Mouse (Mus musculus) liver, embryonic 16.5 days (tissue): Measurements from ENCODE around the gene Cxadr. TPM values are rescaled to one million over a fixed set of nuclear protein-coding genes. Genes with fewer than 3 reads are reported as not detected.
"Not testable (repeated sequence)": the region's sequence is repeated elsewhere in the genome, so short reads cannot be mapped to it uniquely, and the experiment has no call there.

ENCODE experiments used
- ATAC-seq: fragments of 200-750 bp; cut with Nextera tagmentation; 2 replicates; pipeline ENCODE4 v1.8.0; 2017; ENCODE audit warnings: low read depth, mild to moderate bottlenecking, moderate number of reproducible peaks, moderate library complexity
- H3K27ac ChIP-seq: fragments of 300-500 bp; sonication (generic); 2 replicates; pipeline ENCODE4 v1.5.1; 2014; ENCODE audit warnings: mild to moderate bottlenecking, low read length
- H3K27me3 ChIP-seq: fragments of 300-500 bp; sonication (generic); 2 replicates; pipeline ENCODE4 v1.6.1; 2014; ENCODE audit warnings: low read depth, low read length, mixed read lengths; ENCODE audit not compliant: control insufficient read depth, insufficient read depth
- H3K36me3 ChIP-seq: fragments of 300-500 bp; sonication (generic); 2 replicates; pipeline ENCODE4 v1.6.1; 2014; ENCODE audit warnings: mild to moderate bottlenecking; ENCODE audit not compliant: control insufficient read depth, insufficient read depth
- H3K4me1 ChIP-seq: fragments of 300-500 bp; sonication (generic); 2 replicates; pipeline ENCODE4 v1.6.1; 2014; ENCODE audit warnings: low read depth, low read length, mixed read lengths; ENCODE audit not compliant: control insufficient read depth
- H3K4me2 ChIP-seq: fragments of 300-500 bp; sonication (generic); 2 replicates; pipeline ENCODE4 v1.6.1; 2014; ENCODE audit warnings: low read depth, low read length, mixed read lengths
- H3K4me3 ChIP-seq: fragments of 300-500 bp; sonication (generic); 2 replicates; pipeline ENCODE4 v1.5.1; 2014; ENCODE audit warnings: low read depth, mild to moderate bottlenecking, low read length
- H3K9ac ChIP-seq: fragments of 300-500 bp; sonication (generic); 2 replicates; pipeline ENCODE4 v1.6.1; 2014; ENCODE audit warnings: low read depth, low read length
- H3K9me3 ChIP-seq: fragments of 300-500 bp; sonication (generic); replicated peaks from 2 replicates; pipeline ENCODE4 v1.6.1; 2016; ENCODE audit warnings: low read length; ENCODE audit not compliant: control insufficient read depth
- WGBS: fragments of 180-500 bp; shearing (Covaris S2); extraction: QIAGEN DNeasy Blood & Tissue Kit; methylation state at CpG from one replicate; pipeline ENCODE4 v1.1.7; 2014; ENCODE audit not compliant: insufficient replicate concordance; 5-methylcytosine and 5-hydroxymethylcytosine counted together
- polyA plus RNA-seq: library from polyadenylated mRNA; unstranded; fragments of >200 nt; fragmentation: Nextera tagmentation; extraction: Ambion mirVana; gene quantifications from 2 replicates; pipeline ENCODE4 v1.2.1, GENCODE M21; 2015

Gene Cxadr
- polyA plus RNA-seq, 1 experiment from 2014 or later = 23.2 TPM

DNA sequence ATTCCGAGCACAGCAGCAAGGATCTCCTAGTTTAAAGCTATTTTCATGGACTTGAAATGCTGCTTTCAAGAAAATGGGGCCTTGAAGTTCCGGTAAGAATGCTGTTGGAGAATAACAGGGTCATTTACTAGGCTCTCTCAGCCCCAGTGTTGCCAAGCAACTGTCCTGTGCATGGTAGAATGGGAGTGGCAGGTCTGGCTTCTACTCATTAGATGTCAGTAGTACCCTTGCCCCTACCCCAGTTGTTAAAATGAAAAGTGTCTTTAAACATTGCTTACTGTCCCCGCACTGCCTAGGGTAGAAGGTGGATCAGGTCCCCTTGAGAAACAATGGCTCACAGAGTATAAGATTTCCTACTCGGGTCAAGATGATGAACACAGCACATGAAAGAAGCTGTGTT, 40.1 kb downstream of the Cxadr start:
- Histone ChIP-seq H3K27ac (no peak overlapping the region), H3K27me3 (no peaks in the 10 kb centered on the region), H3K36me3 (no peaks in the 10 kb centered on the region), H3K4me2 (no peak overlapping the region), H3K4me1 (no peaks in the 10 kb centered on the region), H3K9me3 (no peaks in the 10 kb centered on the region), H3K4me3 (no peak overlapping the region), H3K9ac (no peak overlapping the region)
- WGBS = 70% methylated on average over 4 of the region's 4 CpGs
- no peak for ATAC-seq

DNA sequence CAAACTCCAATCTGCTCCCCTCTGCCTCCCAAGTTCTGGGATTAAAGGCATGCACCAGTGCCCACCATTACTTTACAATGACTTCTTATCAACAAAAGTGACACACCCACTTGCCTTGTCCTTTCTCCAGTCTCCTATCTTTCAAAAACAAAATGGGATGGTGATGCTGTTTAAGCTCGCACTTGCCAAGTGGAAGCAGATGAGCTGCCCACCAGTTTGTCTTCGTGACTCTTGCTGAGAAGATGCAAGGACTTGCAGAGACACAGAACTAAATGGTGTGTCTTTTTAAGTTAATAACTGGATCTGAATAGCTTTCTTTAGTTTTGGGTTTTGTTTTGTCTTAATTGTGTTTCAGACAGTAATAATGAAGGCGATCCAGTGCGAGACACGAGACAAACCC, 41.5 kb downstream of the Cxadr start:
- Histone ChIP-seq H3K27me3 (no peaks in the 10 kb centered on the region), H3K4me3 (no peak overlapping the region), H3K36me3 (no peaks in the 10 kb centered on the region), H3K4me2 (no peak overlapping the region), H3K4me1 (no peaks in the 10 kb centered on the region), H3K27ac (no peak overlapping the region), H3K9me3 (no peaks in the 10 kb centered on the region), H3K9ac (no peak overlapping the region)
- no peak for ATAC-seq
- whole genome bisulfite sequencing = 73% methylated on average over 5 of the region's 5 CpGs

DNA sequence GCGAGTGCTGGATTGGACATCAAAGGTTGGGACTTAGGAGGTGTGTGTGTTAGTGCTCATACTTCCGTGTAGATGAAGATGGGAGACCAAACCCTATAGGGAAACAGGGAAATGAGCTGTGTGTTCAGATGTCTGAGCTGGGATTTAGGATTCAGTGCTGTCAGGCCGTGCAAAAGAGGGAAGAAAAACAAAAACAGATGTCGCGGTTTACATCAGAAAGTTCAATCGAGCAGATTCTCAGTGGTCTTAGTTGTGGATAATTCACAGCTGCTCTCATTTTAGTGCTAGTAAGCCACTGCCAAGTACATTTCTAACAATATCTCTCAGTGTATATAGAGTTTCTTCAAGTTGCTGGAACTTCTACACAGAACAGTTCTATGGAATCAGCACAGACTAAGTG, 42.5 kb downstream of the Cxadr start:
- Histone ChIP-seq H3K27ac (no peak overlapping the region), H3K4me3 (no peak overlapping the region), H3K9ac (no peak overlapping the region), H3K4me2 (no peak overlapping the region), H3K9me3 (no peaks in the 10 kb centered on the region), H3K36me3 (no peaks in the 10 kb centered on the region), H3K4me1 (no peaks in the 10 kb centered on the region), H3K27me3 (no peaks in the 10 kb centered on the region)
- no peak for ATAC-seq
- 77% methylated on average over 6 of the region's 6 CpGs for WGBS

DNA sequence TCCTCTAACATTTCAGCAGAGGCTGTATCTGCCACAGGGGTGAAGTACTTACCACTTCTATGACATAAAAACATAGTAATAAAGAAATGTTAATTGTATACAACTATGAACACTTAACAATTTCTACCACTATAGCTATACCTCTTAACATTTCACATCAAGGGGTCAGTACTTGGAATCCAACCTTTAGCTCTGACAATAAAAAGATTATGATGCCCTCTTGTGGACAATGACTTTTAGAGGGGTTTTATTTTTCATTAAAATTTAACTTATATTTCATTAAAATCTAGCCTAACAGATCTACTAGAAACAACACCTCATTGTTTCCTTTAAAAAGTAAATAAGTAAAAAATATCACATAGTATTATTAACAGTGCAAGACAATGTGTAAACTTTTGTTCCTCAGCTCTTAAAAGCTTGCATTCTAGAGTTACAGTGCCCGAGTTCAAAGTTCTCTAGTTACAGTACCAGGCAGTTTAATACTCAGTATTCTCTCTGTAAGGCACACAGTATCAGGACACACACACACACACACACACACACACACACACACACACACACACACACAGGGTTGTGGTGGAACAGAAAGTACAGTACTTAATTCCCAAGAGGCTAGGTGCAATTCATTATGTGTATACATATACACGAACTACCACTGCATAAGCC, 45.5 kb downstream of the Cxadr start:
- no peak for ATAC-seq
- H3K27ac ChIP-seq = no peak overlapping the region
- no peak overlapping the region for H3K4me2 ChIP-seq
- H3K27me3 ChIP-seq = no peaks in the 10 kb centered on the region
- H3K9ac ChIP-seq = no peak overlapping the region
- no peak overlapping the region for H3K4me3 ChIP-seq
- H3K9me3 ChIP-seq = no peaks in the 10 kb centered on the region
- WGBS = 66% methylated on average over 2 of the region's 2 CpGs
- no peaks in the 10 kb centered on the region for H3K4me1 ChIP-seq
- H3K36me3 ChIP-seq = peaks cover 2% of the 10 kb centered on the region; the same call in 1 of the 2 replicates

DNA sequence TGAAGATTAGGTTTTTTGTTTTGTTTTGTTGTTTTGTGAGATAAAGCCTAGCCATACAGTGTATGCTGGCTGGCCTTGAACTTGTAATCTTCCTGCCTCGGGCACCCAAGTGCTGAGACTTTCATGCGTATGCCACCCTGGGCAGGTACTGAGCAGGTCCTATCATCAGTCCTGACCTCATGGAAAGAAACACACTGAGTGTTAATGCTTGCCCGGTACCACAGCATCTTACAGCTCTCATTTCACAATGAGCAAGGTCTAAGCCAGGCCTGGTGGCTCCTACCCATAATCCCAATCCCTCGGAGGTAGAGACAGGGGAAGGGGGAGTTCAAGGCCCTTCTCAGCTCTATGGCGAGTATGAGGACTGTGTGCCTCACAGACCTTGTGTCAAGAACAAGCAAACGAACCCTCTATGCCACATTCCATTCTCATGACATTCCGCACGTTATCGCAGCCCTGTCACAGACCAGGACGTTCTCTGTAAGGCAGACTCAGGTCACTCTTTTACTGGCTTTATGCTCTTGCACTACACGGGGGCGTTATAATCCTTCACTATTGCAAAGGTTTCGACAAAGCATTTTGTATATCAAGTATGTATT, 46.1 kb downstream of the Cxadr start:
- Histone ChIP-seq H3K36me3 (peaks cover 2% of the 10 kb centered on the region; the same call in 1 of the 2 replicates), H3K9me3 (no peaks in the 10 kb centered on the region), H3K4me2 (no peak overlapping the region), H3K4me3 (no peak overlapping the region), H3K4me1 (no peaks in the 10 kb centered on the region), H3K27me3 (no peaks in the 10 kb centered on the region), H3K27ac (no peak overlapping the region), H3K9ac (no peak overlapping the region)
- ATAC-seq = no peak; the same call in 1 of the 2 replicates
- WGBS = 72% methylated on average over 13 of the region's 13 CpGs

DNA sequence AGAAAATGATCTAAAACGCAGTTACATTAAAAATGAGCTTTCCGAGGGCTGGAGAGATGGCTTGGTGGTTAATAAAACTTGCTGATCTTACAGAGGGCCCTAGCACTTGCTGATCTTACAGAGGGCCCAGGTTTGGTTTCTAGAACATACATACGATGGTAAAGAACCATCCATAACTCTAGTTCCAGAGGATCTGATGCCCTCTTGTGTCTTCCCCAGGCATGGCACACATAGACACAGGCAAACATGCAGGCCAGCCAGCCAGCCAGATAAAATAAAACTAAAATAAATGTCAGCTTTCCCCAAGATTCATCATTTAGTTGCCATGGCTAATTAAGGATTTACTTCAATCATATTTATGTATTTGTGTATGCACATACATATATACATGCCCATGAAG, 56.5 kb downstream of the Cxadr start:
- WGBS = 77% methylated on average over 3 of the region's 3 CpGs
- ATAC-seq = no peak
- H3K9ac ChIP-seq = no peak overlapping the region

DNA sequence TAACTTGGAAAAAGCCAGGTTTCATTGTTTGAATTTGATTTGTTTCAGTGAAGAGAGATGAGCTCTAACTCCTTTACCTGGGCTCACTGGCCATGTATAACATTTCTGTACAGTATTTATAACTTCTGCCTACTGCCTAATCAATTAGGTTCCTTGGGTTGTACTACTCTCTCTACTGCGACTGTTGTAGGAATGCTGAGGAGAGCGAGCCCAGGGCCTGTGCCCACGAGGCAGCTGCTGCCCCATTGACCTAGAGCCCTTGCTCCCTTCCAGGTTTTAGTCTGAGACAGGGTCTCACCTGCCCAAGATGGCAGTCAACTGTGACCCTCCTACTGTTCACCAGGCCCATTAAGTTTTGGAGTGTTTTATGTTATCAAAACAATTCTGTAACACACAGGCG, 60.2 kb downstream of the Cxadr start:
- H3K4me2 ChIP-seq = no peak overlapping the region
- no peaks in the 10 kb centered on the region for H3K27me3 ChIP-seq
- H3K4me3 ChIP-seq = no peak overlapping the region
- H3K9me3 ChIP-seq = no peaks in the 10 kb centered on the region
- H3K36me3 ChIP-seq = peaks cover 15% of the 10 kb centered on the region
- H3K27ac ChIP-seq = no peak overlapping the region
- ATAC-seq = no peak
- no peaks in the 10 kb centered on the region for H3K4me1 ChIP-seq
- H3K9ac ChIP-seq = no peak overlapping the region
- 83% methylated on average over 4 of the region's 4 CpGs for WGBS

More for the DNA sequence above, 56.5 kb downstream of the Cxadr start:
- no peaks in the 10 kb centered on the region for H3K9me3 ChIP-seq
- no peak overlapping the region for H3K27ac ChIP-seq
- H3K4me2 ChIP-seq = no peak overlapping the region
- H3K4me1 ChIP-seq = no peaks in the 10 kb centered on the region
- H3K27me3 ChIP-seq = no peaks in the 10 kb centered on the region
- peaks cover 9% of the 10 kb centered on the region for H3K36me3 ChIP-seq
- no peak overlapping the region for H3K4me3 ChIP-seq

DNA sequence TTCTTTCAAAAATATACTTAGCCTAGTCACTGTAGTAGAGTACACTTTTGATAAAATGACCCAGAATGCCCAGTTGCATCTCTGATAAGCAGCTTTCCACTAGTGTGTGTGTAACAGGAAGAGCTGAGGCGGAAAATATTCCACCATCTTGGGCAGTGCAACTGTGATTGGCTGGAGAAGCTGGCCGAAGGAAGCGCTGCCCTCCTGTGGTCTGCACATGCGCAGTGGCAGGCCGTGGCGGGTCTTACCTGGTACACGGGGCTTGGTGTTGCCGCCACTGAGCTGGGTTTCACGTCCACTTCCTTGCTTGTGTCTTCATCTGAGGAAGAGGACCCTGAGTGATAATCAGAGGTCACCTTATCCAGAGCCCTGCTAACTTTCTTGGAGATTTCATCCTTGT, 63.3 kb downstream of the Cxadr start:
- H3K4me2 ChIP-seq, H3K4me3 ChIP-seq, H3K4me1 ChIP-seq, H3K9me3 ChIP-seq, H3K27ac ChIP-seq, H3K27me3 ChIP-seq, ATAC-seq, H3K9ac ChIP-seq: not testable (repeated sequence)
- WGBS = 87% methylated on average over 7 of the region's 9 CpGs
- H3K36me3 ChIP-seq = peaks cover 18% of the 10 kb centered on the region

DNA sequence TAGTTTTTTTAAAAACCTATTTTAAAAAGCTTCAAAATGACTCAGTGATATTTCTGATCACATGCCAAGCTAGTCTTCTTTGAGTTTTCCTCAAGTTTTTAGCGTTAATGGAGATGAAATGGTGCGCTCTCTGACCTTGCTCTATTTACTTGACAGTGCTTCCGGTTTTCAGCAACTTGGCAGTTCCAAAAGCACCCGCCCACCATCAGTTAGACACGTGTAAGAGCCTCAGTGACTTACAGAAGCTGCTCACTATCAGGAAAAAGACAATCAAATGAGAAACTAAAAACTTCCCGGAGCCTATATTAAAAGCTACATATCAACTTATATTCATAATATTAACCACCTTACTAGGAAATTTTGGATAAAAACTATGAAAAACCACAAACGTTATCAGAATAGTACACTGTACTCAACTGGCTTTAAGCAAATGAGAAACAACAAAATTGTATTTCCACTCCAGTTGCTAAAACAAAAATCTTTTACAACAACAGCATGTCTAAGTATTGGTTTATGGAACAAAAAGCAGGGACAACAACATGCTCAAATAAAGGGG, 70.3 kb downstream of the Cxadr start:
- Histone ChIP-seq H3K36me3 (peaks cover 9% of the 10 kb centered on the region), H3K9me3 (no peaks in the 10 kb centered on the region), H3K9ac (no peak overlapping the region), H3K4me2 (no peak overlapping the region), H3K4me3 (no peak overlapping the region), H3K4me1 (peaks cover 4% of the 10 kb centered on the region), H3K27me3 (no peaks in the 10 kb centered on the region), H3K27ac (no peak overlapping the region)
- ATAC-seq = no peak
- 49% methylated on average over 7 of the region's 7 CpGs for WGBS
